Mouse (Mus musculus): ENCODE results near the gene Uqcc3. TPM values are rescaled to one million over a fixed set of nuclear protein-coding genes. Genes with fewer than 3 reads are reported as not detected.

Gene Uqcc3
- polyA plus RNA-seq, 1 experiment from 2014 or later, result 52.9 TPM

DNA sequence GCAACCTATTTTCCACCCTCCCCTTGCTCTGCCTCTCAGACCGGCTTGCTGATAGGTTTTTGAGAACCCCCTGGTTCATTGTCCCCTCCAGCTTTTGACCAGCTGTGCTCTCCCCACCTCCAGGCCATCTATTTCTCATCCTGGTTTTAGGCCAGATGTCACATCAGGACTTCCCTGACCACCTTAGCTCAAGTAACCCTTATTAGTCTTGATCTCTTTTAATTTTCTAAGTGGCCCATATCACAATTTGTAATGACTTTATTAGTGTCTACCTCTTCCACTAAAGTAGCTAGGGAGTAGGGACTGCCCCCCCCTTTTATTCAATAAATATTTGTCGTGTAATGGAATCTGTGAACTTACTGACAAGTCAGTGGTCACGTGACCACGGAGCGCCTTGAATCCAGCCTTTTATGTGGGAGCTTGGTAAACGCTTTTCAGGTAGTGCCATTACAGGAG, 40.1 kb upstream of the Uqcc3 start:
- no peak for DNase-seq (ENCODE audit: low spot score)
- 2% methylated on average over 6 of the region's 6 CpGs for WGBS

DNA sequence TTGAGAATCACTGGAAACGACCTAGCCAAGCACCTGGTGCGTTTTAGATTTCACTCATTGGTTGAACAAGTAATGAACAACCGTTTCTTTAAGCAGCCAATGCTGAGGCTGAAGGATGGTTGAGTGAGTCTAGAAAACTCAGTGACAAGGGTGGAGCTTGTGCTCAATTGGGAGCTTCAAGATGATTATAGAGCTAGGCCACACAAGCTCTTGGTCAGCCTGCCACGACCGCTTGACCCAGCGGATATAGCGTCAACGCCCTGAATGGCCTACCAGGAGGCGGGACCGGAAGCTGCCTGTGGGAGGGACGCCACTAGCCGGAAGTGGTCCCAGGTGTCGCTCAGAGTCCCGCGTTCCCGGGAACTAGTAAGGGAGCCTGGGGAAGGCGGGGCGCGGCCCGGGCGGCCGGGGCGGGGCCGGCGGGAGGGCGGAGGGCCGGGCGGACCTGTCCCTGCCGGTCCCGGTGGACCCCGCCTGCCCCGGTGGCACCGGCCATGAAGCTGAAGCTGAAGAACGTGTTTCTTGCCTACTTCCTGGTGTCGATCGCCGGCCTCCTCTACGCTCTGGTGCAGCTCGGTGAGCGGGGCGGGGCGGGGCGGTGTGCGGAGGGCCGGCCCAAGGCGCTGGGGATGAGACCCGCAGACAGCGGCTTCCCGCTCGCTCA, 39.5 kb upstream of the Uqcc3 start, which contains the start of gene B3gat3:
TSS of gene B3gat3 (plus strand) at position 302 of the 664 bp plus-strand sequence.
- Histone ChIP-seq H3K4me2 (ENCODE audit: low read depth, low read length, severe bottlenecking) (peak within 1 kb of the TSS; percentile 93), H3K9me3 (ENCODE audit: control insufficient read depth, low read length) (no peaks in the 10 kb centered on the region), H3K27ac (ENCODE audit: low read depth, low read length) (peak within 1 kb of the TSS; percentile 68), H3K9ac (ENCODE audit: low read length) (peak within 1 kb of the TSS; percentile 77), H3K27me3 (ENCODE audit: control insufficient read depth, insufficient read depth, low read length) (no peaks in the 10 kb centered on the region), H3K36me3 (ENCODE audit: control insufficient read depth, insufficient read depth, low read length) (peaks cover 14% of the 10 kb centered on the region), H3K4me1 (replicated peaks; ENCODE audit: control insufficient read depth, insufficient read depth, low read length) (peaks cover 4% of the 10 kb centered on the region; the same call in 1 of the 2 replicates), H3K4me3 (ENCODE audit: low read depth, low read length) (peak within 1 kb of the TSS; percentile 89)
- DNase-seq (ENCODE audit: low spot score) (peak; percentile 95), ATAC-seq (replicated peaks; ENCODE audit: low FRiP score) (peak; percentile 98)
- 3% methylated on average over 43 of the region's 50 CpGs for WGBS

More for the DNA sequence above, 40.1 kb upstream of the Uqcc3 start:
- no peak for ATAC-seq (replicated peaks; ENCODE audit: low FRiP score)
- peak overlapping the region; percentile 68 for H3K27ac ChIP-seq (ENCODE audit: low read depth, low read length)
- no peaks in the 10 kb centered on the region for H3K27me3 ChIP-seq (ENCODE audit: control insufficient read depth, insufficient read depth, low read length)
- peaks cover 7% of the 10 kb centered on the region for H3K36me3 ChIP-seq (ENCODE audit: control insufficient read depth, insufficient read depth, low read length)
- no peaks in the 10 kb centered on the region for H3K9me3 ChIP-seq (ENCODE audit: control insufficient read depth, low read length)
- H3K9ac ChIP-seq (ENCODE audit: low read length), result peak overlapping the region; percentile 77
- H3K4me2 ChIP-seq (ENCODE audit: low read depth, low read length, severe bottlenecking), result peak overlapping the region; percentile 93
- H3K4me1 ChIP-seq (replicated peaks; ENCODE audit: control insufficient read depth, insufficient read depth, low read length), result peaks cover 4% of the 10 kb centered on the region; the same call in 1 of the 2 replicates
- peak overlapping the region; percentile 89 for H3K4me3 ChIP-seq (ENCODE audit: low read depth, low read length)

DNA sequence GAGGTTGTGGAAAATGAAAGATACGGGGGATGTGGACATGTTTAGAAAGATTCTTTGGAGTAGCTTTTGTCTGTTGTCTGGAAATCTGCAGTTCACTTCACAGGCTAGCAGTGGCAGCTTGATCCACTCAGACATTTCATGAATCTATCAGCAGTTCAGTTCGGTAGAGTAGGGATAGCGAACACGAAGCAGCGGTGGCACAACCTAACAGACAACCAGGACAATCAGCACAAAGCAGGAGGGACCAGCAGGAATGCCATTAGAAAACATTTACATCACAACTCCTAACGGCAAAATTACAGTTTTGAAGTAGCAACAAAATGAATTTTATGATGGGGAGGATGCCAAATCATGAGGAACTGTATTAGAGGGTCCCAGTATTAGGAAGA, 39.0 kb upstream of the Uqcc3 start:
- Histone ChIP-seq H3K9me3 (ENCODE audit: control insufficient read depth, low read length) (no peaks in the 10 kb centered on the region), H3K4me2 (ENCODE audit: low read depth, low read length, severe bottlenecking) (peak overlapping the region; percentile 93; the same call in 1 of the 2 replicates), H3K9ac (ENCODE audit: low read length) (peak overlapping the region; percentile 77), H3K27me3 (ENCODE audit: control insufficient read depth, insufficient read depth, low read length) (no peaks in the 10 kb centered on the region), H3K36me3 (ENCODE audit: control insufficient read depth, insufficient read depth, low read length) (peaks cover 19% of the 10 kb centered on the region), H3K4me1 (replicated peaks; ENCODE audit: control insufficient read depth, insufficient read depth, low read length) (peaks cover 4% of the 10 kb centered on the region; the same call in 1 of the 2 replicates), H3K4me3 (ENCODE audit: low read depth, low read length) (no peak overlapping the region; the same call in 1 of the 2 replicates), H3K27ac (ENCODE audit: low read depth, low read length) (peak overlapping the region; percentile 68)
- no peak for DNase-seq (ENCODE audit: low spot score)
- ATAC-seq (replicated peaks; ENCODE audit: low FRiP score), result 0 out of 2 replicates have a peak, but pooled peaks have one; percentile 17
- WGBS, result 76% methylated on average over 6 of the region's 6 CpGs

GRCm38 (mm10) chr19:8919000-8919399, 38.3 kb upstream of the Uqcc3 start:
- WGBS, result 95% methylated on average over 3 of the region's 3 CpGs
- peaks cover 4% of the 10 kb centered on the region; the same call in 1 of the 2 replicates for H3K4me1 ChIP-seq (replicated peaks; ENCODE audit: control insufficient read depth, insufficient read depth, low read length)
- ATAC-seq (replicated peaks; ENCODE audit: low FRiP score), result no peak
- no peak overlapping the region for H3K27ac ChIP-seq (ENCODE audit: low read depth, low read length)
- H3K9ac ChIP-seq (ENCODE audit: low read length), result no peak overlapping the region
- H3K4me3 ChIP-seq (ENCODE audit: low read depth, low read length), result no peak overlapping the region
- peaks cover 26% of the 10 kb centered on the region for H3K36me3 ChIP-seq (ENCODE audit: control insufficient read depth, insufficient read depth, low read length)
- no peaks in the 10 kb centered on the region for H3K27me3 ChIP-seq (ENCODE audit: control insufficient read depth, insufficient read depth, low read length)
- DNase-seq (ENCODE audit: low spot score), result no peak
- H3K9me3 ChIP-seq (ENCODE audit: control insufficient read depth, low read length), result no peaks in the 10 kb centered on the region
- H3K4me2 ChIP-seq (ENCODE audit: low read depth, low read length, severe bottlenecking), result no peak overlapping the region

DNA sequence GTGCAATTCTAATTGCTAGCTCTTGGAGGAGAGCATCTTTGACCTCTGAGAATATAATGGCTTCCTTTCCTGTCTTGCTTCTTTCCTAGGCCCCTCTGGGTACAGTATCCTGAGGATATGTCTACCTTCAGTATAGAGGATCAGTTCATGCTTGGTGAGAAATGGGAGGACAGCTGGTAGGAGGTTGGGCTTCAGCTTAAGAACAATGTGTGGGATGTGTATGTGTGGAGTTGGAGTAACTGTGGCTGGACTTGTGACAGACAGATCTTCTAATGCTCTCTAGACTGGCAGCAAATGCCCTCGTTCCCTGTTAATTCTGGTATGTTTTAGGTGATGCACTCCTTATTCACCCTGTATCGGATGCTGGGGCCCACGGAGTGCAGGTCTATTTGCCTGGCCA, 33.5 kb upstream of the Uqcc3 start:
- no peak for DNase-seq (ENCODE audit: low spot score)
- Histone ChIP-seq H3K9me3 (ENCODE audit: control insufficient read depth, low read length) (no peaks in the 10 kb centered on the region), H3K4me1 (replicated peaks; ENCODE audit: control insufficient read depth, insufficient read depth, low read length) (no peaks in the 10 kb centered on the region), H3K27me3 (ENCODE audit: control insufficient read depth, insufficient read depth, low read length) (no peaks in the 10 kb centered on the region), H3K27ac (ENCODE audit: low read depth, low read length) (no peak overlapping the region), H3K4me3 (ENCODE audit: low read depth, low read length) (no peak overlapping the region), H3K36me3 (ENCODE audit: control insufficient read depth, insufficient read depth, low read length) (peaks cover 41% of the 10 kb centered on the region), H3K4me2 (ENCODE audit: low read depth, low read length, severe bottlenecking) (no peak overlapping the region), H3K9ac (ENCODE audit: low read length) (no peak overlapping the region)
- ATAC-seq (replicated peaks; ENCODE audit: low FRiP score), result no peak
- 95% methylated on average over 3 of the region's 3 CpGs for WGBS

- no peaks in the 10 kb centered on the region for H3K9me3 ChIP-seq (ENCODE audit: control insufficient read depth, low read length)
- no peak overlapping the region for H3K9ac ChIP-seq (ENCODE audit: low read length)
- peaks cover 46% of the 10 kb centered on the region for H3K36me3 ChIP-seq (ENCODE audit: control insufficient read depth, insufficient read depth, low read length)
- ATAC-seq (replicated peaks; ENCODE audit: low FRiP score) (no peak), DNase-seq (ENCODE audit: low spot score) (no peak)
- no peak overlapping the region for H3K4me3 ChIP-seq (ENCODE audit: low read depth, low read length)
- H3K4me2 ChIP-seq (ENCODE audit: low read depth, low read length, severe bottlenecking), result no peak overlapping the region
- no peak overlapping the region for H3K27ac ChIP-seq (ENCODE audit: low read depth, low read length)
- H3K4me1 ChIP-seq (replicated peaks; ENCODE audit: control insufficient read depth, insufficient read depth, low read length), result no peaks in the 10 kb centered on the region
- WGBS, result 97% methylated on average over 5 of the region's 5 CpGs
- no peaks in the 10 kb centered on the region for H3K27me3 ChIP-seq (ENCODE audit: control insufficient read depth, insufficient read depth, low read length)
These were observed 31.1 kb upstream of the Uqcc3 start for GRCm38 (mm10) chr19:8911810-8912209.

- 91% methylated on average over 6 of the region's 6 CpGs for WGBS
- DNase-seq (ENCODE audit: low spot score) (no peak), ATAC-seq (replicated peaks; ENCODE audit: low FRiP score) (no peak)
- no peak overlapping the region for H3K9ac ChIP-seq (ENCODE audit: low read length)
- no peak overlapping the region for H3K4me3 ChIP-seq (ENCODE audit: low read depth, low read length)
- H3K27me3 ChIP-seq (ENCODE audit: control insufficient read depth, insufficient read depth, low read length), result no peaks in the 10 kb centered on the region
- H3K4me2 ChIP-seq (ENCODE audit: low read depth, low read length, severe bottlenecking), result no peak overlapping the region
- H3K27ac ChIP-seq (ENCODE audit: low read depth, low read length), result no peak overlapping the region
- H3K9me3 ChIP-seq (ENCODE audit: control insufficient read depth, low read length), result no peaks in the 10 kb centered on the region
- H3K4me1 ChIP-seq (replicated peaks; ENCODE audit: control insufficient read depth, insufficient read depth, low read length), result no peaks in the 10 kb centered on the region
- peaks cover 26% of the 10 kb centered on the region; the same call in 1 of the 2 replicates for H3K36me3 ChIP-seq (ENCODE audit: control insufficient read depth, insufficient read depth, low read length)
These were observed 27.8 kb upstream of the Uqcc3 start for GRCm38 (mm10) chr19:8908531-8908930.

GRCm38 (mm10) chr19:8903412-8903811, 22.7 kb upstream of the Uqcc3 start:
- ATAC-seq (replicated peaks; ENCODE audit: low FRiP score), result no peak
- Histone ChIP-seq H3K36me3 (ENCODE audit: control insufficient read depth, insufficient read depth, low read length) (peaks cover 12% of the 10 kb centered on the region; the same call in 1 of the 2 replicates), H3K27ac (ENCODE audit: low read depth, low read length) (no peak overlapping the region), H3K9ac (ENCODE audit: low read length) (no peak overlapping the region), H3K9me3 (ENCODE audit: control insufficient read depth, low read length) (no peaks in the 10 kb centered on the region), H3K4me1 (replicated peaks; ENCODE audit: control insufficient read depth, insufficient read depth, low read length) (peaks cover 6% of the 10 kb centered on the region), H3K27me3 (ENCODE audit: control insufficient read depth, insufficient read depth, low read length) (no peaks in the 10 kb centered on the region), H3K4me3 (ENCODE audit: low read depth, low read length) (no peak overlapping the region), H3K4me2 (ENCODE audit: low read depth, low read length, severe bottlenecking) (no peak overlapping the region)
- WGBS, result 94% methylated on average over 5 of the region's 5 CpGs
- DNase-seq (ENCODE audit: low spot score), result no peak
